Mouse (Mus musculus): ENCODE measurements around the gene Gm20458. TPM values are rescaled to one million over a fixed set of nuclear protein-coding genes. Genes with fewer than 3 reads are reported as not detected.
A peak's percentile ranks its signal among the peaks of the same experiment; 100 is the strongest.

The Gm20458 gene
- total RNA-seq, 2 experiments from 2014 or later, result 12.7 to 18.8 TPM

GRCm38 (mm10) chr2:164452000-164452676 is 8.6 kb upstream of the Gm20458 start:
- DNase-seq (ENCODE audit: low spot score in 2 of 2), result no peak

GRCm38 (mm10) chr2:164453047-164453757 is 7.6 kb upstream of the Gm20458 start:
- DNase-seq (ENCODE audit: low spot score in 2 of 2), result no peak

- DNase-seq (ENCODE audit: low spot score in 2 of 2), result no peak
Measured at GRCm38 (mm10) chr2:164453887-164454500, 6.8 kb upstream of the Gm20458 start.

GRCm38 (mm10) chr2:164454846-164455245 is 5.9 kb upstream of the Gm20458 start:
- DNase-seq (ENCODE audit: low spot score in 2 of 2), result peak in 1 of 2 experiments; percentile 54

- DNase-seq (ENCODE audit: low spot score in 2 of 2), result no peak
Measured at GRCm38 (mm10) chr2:164455421-164456190, 5.2 kb upstream of the Gm20458 start.

GRCm38 (mm10) chr2:164456413-164456812 is 4.4 kb upstream of the Gm20458 start:
- DNase-seq (ENCODE audit: low spot score in 2 of 2), result no peak

- DNase-seq (ENCODE audit: low spot score in 2 of 2), result peak; percentile 41 to 59
Measured at GRCm38 (mm10) chr2:164456864-164457300, 3.9 kb upstream of the Gm20458 start, which contains the start of gene Sys1. TSS of gene Sys1 (plus strand) at chr2:164456964.

- no peak for DNase-seq (ENCODE audit: low spot score in 2 of 2)
Measured at GRCm38 (mm10) chr2:164457942-164458341, 2.8 kb upstream of the Gm20458 start.

GRCm38 (mm10) chr2:164458535-164458934 is 2.2 kb upstream of the Gm20458 start:
- DNase-seq (ENCODE audit: low spot score in 2 of 2), result no peak

GRCm38 (mm10) chr2:164465161-164465560 is 4.4 kb downstream of the Gm20458 start:
- DNase-seq (ENCODE audit: low spot score in 2 of 2), result no peak

- no peak for DNase-seq (ENCODE audit: low spot score in 2 of 2)
Measured at GRCm38 (mm10) chr2:164466787-164467186, 6.0 kb downstream of the Gm20458 start.

GRCm38 (mm10) chr2:164470254-164470653 is 9.5 kb downstream of the Gm20458 start:
- peak in 1 of 2 experiments; percentile 67 for DNase-seq (ENCODE audit: low spot score in 2 of 2)

- DNase-seq (ENCODE audit: low spot score in 2 of 2), result no peak
Measured at GRCm38 (mm10) chr2:164473624-164474023, 12.9 kb downstream of the Gm20458 start, which contains the start of gene Trp53tg5. TSS of gene Trp53tg5 (minus strand) at chr2:164473724.

GRCm38 (mm10) chr2:164485681-164486257 is 25.0 kb downstream of the Gm20458 start, which contains the start of gene Dbndd2:
TSS of gene Dbndd2 (plus strand) at chr2:164486106.
- no peak for DNase-seq (ENCODE audit: low spot score in 2 of 2)

GRCm38 (mm10) chr2:164486258-164487114 is 25.7 kb downstream of the Gm20458 start:
- peak; percentile 62 to 73 for DNase-seq (ENCODE audit: low spot score in 2 of 2)

GRCm38 (mm10) chr2:164487115-164487527 is 26.4 kb downstream of the Gm20458 start:
- DNase-seq (ENCODE audit: low spot score in 2 of 2), result no peak

- DNase-seq (ENCODE audit: low spot score in 2 of 2), result peak in 1 of 2 experiments; percentile 57
Measured at GRCm38 (mm10) chr2:164487812-164488211, 27.0 kb downstream of the Gm20458 start.

GRCm38 (mm10) chr2:164494126-164494525 is 33.4 kb downstream of the Gm20458 start:
- no peak for DNase-seq (ENCODE audit: low spot score in 2 of 2)

- DNase-seq (ENCODE audit: low spot score in 2 of 2), result no peak
Measured at GRCm38 (mm10) chr2:164496331-164496730, 35.6 kb downstream of the Gm20458 start.

All from layer of hippocampus, postnatal 14 days (tissue).